Mouse (Mus musculus) layer of hippocampus, adult 9-11 months (tissue): ENCODE data around the gene Glis1.

Source experiments
- DNase-seq: peaks from one replicate; pipeline ENCODE4 v3.0.0; 2022

Glis1 gene

DNA sequence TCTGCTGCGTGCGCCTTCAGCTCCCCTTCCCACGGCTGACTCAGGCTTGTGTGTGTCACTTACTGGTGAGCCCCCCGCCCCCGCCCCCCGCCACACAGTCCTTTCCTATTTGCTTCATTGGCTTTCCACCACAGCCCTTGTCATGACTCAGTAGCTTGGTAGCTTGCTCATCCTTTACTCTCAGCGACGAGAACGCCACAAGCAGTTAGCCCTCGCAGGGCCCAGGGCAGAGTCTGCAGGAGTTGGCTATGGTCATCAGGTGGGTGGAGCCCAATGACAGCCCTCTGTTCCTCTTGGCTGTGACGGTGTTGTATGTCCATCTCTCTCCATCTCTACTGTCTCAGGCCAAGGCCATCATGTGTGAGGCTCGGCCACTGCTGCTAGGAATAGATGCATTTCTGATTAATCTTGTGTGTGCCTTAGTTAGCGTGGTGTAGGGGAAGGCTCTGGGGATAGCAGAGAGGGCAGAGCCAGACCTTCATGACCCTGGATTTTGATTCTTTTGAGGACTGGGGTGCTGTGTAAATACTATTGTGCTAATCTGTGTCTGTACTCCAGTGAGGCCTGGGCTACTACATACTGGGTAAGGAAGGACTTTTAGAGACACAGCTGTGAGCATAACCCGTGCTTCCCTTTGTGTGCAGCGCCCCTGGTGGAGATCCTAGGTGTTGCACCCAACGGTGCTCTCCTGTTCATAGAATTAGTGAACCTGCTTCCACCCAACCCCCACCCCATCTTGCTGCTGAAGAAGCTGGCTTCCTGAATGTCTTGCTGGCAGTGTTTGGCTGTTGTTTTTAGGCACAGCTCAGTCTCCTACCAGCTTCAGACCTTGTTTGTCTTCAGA lies 19.0 kb downstream of the Glis1 start:
- peak; percentile 84 for DNase-seq

DNA sequence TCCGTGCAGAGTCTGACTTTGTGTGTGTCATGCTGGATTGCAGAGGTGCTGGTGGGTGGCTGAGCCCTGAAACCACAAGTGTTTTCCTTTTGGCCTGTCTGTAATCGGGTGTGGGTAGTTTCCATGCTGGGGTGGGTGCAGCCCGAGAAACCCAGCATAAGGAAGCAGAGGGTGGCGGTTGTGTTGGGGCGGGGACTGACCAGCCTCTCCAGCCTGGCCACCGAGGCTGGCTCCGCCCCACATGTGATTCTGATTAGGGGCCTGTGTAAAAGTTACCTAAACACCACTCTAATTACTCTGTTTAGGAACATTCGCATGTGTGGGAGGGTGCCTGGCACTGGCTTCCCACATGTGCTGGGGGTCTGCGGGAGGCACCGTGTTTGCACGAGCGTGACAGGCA lies 23.2 kb downstream of the Glis1 start:
- no peak for DNase-seq

DNA sequence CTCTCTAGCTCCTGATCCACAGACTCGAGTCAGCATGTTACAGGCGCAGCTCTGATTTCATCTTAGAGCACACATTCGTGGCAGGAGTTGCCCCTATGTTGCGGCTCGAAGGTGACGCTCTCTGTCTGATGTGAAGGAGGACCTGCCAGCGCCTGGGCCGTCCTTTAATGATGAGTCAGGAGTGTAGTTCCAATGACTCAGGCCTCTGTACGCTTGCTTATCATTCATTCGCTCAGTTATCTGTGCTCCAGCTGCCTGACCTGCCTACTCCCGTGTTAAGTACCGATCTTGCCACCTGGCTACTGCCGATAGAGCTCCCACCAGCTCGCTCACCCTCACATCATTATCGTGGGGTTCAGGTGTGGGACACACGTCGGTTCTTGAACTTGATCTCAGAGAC lies 24.5 kb downstream of the Glis1 start:
- no peak for DNase-seq

DNA sequence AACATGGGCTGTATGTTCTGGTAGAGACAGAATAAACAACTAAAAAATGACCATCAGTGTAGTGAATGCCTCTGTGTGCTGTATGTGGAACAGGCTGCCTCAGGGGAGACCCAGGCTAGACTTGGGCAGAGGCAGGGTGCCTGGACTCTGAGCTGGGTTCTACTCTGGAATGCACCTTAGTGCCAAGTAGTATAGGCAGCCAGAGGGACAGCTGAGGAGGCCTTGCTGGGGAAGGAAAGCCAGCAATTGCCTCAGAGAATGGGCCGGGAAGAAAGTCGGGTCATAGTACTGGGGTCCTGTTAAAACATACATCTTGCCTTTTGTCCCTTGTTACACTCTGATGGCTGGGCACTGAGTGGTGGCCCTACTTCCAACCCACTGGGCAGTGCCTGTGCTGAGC lies 25.1 kb downstream of the Glis1 start:
- DNase-seq: no peak

DNA sequence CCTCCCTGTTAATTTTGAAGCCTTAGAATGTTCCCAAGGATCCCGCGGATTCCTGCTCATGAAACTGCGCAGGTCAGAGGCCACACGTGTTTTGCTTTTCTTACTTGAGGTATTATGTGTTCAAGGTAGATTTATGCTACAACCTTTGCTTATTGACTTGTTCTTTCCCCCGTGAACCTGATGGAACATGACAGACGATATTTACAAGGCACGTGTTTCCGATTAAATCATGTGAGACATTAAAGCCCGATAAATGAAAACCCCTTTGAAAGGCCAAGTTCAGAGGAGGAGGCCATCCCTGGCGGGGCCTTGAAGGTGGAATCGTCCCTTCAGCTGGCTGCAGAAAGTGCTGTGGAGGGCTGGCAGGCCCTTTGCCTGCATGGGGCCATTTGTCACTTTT lies 26.1 kb downstream of the Glis1 start:
- no peak for DNase-seq

DNA sequence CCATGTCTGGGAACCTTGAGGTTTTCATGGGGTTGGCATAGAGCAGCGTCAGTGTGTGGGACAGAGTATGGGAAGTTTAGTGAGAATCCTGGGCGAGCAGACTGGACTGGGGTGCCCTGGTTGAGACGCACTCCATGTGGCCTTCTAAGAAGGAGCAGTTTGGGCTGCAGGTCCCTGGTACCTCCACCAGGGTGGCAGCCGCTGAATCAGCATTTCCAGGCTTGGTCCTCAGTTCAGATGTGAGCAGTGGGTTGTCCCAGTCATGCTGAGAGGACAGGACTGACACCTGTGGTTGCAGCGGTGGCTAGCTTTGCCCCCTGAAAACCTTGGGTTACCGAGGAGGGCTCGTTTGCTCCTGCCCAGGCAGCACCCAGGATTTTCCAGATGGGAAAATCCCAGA lies 33.4 kb downstream of the Glis1 start:
- no peak for DNase-seq

DNA sequence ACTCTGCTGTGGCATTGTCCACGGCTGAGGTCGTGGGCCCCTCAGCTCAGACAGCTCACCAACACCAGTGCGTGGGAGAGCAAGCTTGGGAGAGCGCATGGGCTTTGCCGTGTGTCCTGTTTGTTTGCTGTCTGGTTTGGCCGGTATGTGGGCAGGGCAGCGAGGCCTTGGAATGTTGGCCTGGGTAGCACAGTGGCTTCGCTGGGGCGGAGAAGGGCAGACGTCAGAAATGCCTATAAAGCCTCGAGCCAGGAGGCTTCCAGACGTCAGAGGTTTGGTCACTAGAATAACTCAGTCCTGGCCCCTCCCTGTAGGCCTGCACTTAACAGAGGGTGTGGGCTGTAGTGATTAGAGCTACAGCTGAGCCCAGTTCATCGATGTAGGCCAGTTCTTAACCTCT lies 33.9 kb downstream of the Glis1 start:
- no peak for DNase-seq

DNA sequence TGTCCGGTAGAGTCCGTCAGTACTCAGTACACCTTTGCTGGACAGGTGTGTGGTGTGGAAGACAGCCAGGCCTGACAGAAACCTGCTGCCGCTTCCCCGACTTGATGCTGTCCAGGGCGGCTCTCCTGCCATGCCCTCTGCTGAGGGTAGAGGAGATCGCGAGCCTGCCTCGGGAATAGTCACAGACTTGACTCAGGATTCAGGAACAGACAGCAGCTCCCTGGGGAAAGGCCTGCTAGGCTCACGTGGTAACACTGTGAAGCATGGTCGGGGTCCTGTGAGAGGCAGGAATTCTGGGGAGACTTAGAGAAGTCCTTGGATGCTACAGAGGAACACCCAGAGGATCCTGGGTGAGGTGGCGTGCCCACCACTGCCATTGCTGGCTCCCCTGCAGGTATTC lies 34.4 kb downstream of the Glis1 start:
- no peak for DNase-seq

DNA sequence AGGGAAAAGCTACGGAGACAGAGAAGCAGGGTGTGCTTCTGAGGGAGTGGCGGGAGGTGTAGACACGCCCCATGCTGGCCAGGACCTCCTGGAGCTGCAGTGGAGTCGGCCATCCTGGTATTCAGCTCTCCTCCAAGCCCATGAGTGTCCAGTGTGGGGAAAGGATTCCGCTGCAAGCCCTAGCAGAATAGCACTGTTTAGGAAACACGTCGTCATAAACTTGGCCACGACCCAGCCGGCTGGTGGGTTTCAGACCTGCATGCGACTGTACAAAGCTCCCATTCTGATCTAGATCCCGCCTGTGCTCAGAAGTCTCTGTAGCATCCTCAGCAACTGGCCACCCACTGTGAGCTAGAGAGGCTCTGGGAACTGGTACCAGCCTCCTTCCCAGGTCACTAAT lies 41.9 kb downstream of the Glis1 start:
- DNase-seq: no peak

DNA sequence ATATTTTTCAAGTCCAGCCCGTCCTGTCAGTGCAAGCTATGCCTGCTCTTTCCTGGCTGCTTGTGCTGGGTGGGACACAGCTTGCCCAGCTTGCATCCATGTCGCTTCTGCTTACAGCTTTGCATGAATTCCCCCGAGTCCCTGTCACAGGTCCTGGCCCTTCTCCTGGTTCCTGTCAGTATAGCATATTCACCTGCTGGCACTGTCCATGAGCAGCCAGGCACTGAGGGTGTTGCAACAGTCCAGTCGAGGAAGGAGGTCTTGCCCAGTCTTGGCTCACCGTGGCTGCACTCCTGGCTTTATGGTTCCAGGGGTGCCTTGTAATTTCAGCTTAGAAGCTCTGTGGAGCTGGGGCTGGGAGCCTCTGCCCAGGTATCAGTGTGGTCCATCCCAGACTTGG lies 44.6 kb downstream of the Glis1 start:
- no peak for DNase-seq

DNA sequence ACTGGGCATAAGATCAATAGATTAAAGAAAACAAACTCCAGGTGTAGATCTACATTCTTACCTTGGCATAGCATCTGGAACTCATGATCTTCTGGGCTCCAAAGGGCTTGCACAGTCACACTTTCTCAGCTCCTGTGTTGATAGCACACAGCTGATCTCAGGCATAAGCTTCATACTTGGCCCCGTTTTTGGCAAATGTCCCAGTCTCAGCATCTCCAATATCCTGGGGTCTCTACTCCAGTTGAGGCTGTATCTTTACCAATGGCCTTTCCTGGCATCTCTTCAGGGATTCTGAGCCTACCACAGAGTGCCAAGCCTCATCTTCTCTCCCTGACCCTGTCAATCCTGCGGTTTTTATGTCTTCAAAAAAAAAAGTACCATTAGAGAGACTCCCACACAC lies 48.1 kb downstream of the Glis1 start:
- DNase-seq: no peak

DNA sequence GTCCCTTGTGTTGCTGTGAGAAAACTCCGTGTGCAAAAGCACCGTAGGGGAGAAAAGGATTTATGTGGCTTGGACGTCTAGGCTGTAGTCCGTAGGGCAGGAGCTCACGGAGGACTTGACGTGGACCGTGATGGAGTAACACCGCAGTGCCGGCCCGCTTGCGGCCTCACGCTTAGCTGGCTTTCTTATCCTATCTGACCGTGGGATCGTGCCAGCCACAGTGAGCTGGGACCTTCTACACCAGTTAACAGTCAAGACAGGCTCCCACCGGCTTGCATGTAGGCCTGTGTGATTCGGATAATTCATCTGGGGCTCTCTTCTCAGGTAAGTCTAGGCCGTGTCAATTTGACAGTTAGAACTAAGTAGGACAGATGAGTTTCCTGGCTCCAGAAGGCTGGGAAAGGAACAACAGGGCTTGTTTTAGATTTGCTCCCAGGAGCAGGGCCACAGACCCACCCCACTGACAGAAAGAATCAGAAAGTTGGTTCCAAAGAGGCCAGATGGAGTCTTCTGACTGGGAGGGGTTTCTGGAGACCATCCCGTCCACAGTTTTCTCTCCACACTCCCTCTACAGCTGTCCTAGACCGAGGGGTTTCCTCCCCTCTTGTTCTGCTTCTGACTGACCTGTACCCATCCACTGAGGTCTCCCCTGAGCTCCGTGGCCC lies 49.3 kb downstream of the Glis1 start:
- DNase-seq: no peak

DNA sequence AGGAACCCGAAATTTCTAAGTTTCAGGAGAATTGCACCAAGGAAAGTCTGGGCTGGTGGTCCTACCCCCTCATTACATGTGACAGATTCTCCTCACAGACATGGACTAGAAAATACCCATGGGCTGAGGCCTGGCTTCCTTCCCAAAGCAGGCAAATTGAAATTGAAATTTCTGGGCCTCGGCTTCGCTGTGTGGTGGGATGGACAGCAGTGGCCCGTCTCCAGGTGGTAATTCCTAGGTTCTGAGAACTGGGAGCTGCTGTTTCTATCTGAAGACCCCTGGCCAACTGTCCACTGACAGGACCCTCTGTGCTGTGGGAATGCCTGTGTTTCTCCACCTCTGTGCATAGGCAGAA lies 49.8 kb downstream of the Glis1 start:
- no peak for DNase-seq

DNA sequence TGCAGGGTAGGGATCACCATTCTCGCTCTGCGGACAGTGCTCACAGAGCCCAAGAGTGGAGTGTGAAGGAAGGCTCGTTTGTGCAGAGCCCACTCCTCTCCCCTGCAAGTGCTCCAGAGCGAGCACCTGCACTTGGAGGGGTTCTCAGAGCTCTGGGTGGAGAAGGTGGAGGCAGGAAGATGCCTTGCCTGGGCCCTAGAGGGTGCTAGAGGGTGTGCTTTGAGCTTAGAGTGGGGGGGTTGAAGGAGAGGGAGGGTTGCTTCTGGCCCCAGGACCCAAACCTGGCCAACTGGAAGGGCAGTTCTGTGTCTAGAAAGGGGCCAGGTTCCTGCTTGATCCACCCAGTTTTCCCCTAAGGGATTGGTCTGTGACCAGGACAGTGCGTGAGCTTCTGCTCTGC lies 51.5 kb downstream of the Glis1 start:
- DNase-seq: no peak

DNA sequence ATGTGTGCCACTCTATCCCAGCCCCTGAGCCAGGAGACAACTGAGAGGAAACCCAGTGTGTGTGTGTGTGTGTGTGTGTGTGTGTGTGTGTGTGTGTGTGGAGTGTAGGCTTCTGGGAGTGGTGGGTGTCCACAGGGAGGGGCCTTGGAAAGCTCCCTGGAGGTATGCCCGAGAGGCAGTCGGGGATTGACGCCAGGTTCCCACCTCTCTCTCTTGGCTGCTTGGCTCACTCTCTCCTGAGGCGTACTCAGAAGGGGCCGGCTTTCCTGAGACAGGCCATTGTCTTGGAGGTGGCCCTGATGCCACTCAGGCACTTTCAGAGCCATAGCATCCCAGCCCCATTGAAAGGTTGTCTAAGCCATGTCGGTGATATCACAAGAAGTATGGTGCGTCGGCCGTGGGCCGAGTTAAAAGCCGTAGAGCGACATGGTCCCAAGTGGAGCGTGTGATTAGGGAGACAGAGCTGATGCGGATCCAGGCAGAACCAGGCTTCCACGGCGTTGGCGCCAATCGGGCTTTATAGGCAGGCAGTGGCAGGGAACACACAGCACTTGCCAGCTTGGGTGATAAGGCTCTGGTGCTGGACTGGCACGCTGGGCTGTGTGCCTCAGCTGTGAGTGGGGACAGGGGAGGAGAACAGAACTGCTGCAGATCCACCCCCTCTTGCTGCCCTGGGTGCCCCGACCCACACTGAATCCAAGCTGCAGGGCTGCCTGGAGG lies 54.9 kb downstream of the Glis1 start:
- no peak for DNase-seq

DNA sequence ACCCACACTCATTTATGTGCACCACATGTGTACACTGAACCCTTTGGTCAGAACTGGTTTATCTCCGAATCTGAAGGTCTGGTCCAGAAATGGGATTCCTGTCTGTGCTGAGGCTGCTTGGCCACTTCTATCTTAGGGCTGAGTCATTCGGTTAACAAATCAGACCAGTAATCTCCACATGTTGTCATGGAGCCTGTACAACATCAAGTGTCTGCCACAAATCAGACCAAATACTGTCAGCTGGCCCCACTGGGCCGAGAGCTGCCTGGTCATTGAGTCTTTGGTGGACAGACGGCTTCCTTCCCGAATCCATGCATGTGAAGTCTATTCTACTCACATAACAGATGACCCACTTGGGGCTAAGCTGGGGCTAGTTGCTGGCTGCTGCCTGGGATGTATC lies 58.6 kb downstream of the Glis1 start:
- DNase-seq: no peak

DNA sequence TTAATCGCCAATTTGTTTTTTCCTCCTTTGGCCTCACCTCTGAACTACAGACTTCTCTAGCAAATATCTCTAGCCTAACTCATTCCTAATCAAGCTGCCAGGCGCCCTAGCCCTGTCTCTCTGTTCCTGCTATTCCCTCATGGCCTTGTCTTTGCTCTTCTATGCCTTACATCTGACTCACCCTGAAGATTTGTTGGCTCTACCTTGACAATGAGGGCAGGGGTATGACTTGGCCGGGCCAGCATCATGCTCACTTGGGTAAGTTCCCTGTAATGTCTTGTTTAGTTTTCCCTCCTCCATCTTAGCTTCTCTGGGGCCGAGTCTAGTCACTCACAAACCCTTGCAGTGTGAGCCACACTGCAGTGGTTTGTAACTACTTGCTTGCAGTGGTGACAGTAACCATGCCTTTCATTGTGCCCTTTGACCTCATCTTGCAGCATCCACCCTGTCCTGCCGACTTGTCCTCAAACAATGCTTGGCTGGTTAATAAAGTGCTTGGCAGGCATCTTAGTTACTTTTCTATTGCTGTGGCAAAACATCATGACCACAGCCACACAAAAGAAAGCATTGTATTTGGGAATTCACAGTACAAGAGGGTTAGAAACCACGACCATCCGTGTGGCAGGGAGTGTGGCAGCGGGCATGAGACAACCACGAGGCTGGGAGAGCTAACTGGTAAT lies 61.5 kb downstream of the Glis1 start:
- no peak for DNase-seq

DNA sequence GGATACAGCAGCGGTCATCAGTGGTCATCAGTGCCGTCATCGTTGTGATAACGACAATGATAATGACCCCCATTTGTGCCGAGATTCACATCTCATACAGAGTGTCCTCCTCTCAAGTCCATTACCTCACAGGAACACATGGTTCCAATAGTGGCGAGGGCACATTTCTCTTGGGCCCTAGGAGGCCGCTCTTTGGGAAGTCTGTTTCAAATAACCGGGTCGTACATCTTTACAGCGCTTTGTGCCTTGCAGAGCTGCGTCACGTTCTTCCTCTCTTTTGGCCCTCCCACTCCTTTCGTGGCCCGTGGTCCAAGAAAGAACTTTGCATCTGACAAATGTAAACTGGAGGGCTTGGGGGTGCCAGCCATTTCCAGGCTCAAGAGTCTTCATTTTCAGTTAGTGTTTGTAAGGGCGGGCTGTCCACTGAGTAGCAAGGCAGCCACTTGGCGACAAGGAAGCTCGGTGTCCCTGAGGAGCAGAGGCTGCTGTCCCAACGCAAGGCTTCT lies 63.1 kb downstream of the Glis1 start:
- DNase-seq: no peak

DNA sequence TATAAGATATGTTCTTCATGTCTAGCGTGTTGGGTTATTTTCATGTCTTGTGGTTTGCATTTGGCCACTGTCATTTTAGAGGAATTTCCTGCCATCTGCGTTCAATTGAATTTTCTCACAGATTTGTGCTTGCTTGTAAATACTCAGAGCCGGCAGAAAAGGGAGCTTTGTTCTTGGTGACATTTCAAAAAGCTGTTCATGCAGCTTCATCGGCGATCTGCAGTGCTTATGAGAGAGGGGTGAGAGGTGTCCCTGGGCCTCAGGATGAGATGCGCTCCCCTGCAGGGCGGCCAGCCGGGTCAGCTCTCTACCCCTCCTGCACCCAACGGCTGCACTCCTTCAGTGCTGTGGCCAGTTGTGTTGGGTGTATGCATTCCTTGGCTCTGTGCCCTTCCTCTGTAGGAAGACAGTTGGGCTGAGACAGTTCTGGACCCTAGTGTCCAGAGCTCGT lies 68.2 kb downstream of the Glis1 start:
- peak; percentile 59 for DNase-seq

DNA sequence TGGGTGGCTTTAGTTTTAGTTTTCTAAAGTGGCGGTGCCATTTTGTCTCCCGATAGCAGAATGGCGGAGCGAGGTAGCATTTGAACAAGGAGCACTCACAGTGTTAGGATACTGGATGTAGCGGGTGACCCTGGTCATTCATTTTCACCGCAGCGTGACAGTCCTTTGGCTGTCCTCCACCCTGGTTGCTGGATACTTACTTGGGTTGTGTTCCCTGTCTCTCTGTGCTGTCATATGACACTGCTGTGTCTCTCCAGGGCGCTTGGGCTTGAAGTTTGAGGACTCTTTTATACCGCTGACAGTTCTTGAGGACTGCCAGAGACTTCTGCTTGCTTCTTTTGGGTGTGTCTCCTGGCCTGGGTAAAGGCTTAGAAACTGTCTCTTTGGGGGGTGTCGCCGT lies 80.6 kb downstream of the Glis1 start:
- no peak for DNase-seq

DNA sequence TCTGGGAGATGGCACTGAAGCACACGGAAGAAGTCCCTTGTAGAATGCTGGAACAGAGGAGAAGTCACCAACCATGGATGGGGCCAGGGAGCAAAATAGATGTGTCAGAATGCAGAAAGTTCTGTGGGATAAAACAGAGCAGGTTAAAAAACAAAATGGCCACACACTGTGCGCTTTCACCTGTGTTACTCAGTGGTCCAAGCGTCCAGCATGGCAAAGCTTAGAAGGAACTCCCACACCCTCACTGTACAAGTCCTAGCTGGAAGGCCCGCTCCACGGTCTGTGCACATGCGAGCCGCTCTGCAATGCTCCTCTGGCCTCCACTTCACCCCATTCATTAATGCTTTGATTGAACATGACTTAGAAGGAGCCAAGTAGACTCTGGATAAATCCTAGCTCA lies 81.2 kb downstream of the Glis1 start:
- no peak for DNase-seq

DNA sequence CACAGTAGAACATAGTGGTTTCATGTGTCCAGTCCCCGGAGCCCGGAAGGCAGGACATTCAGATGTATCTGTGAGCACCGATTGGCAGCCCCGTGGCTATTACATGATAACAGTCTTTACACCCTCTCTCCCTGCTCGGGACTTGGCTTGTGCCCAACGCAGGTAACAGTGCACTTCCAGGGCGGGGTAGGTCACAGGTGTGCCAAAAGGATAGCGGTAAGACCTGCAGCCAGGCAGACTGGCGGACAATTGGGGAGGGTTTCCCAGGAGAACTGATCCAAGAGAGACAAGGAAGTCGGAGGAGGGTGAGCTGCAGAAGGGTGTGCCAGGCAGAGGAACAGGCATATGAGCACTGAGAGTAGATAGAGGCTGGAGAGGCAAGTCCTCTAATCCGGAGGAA lies 84.4 kb downstream of the Glis1 start:
- DNase-seq: no peak

DNA sequence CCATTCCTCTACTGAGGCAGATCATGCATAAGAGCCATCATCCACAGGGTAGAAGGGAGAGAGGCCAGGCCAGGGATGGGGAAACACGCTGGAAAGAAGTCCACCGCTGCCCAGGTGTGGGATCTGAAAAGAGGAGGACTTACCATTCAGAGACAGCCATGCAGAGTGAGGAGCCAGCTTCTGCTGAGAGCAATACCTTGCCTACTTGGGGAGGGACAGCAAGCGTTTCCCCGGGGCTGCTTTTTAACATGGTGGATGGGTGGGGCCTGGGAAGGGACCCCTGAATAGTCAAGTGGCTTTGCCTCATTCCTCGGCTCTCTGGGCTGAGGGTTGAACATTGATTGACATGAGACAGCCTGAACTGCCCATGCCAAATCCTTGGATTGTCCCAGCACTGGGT lies 85.7 kb downstream of the Glis1 start:
- DNase-seq: no peak
